Mouse (Mus musculus): ENCODE measurements around the gene Ncf1. TPM values are rescaled to one million over a fixed set of nuclear protein-coding genes. Genes with fewer than 3 reads are reported as not detected.

The Ncf1 gene
- total and polyA plus RNA-seq, 2 experiments from 2014 or later, result 2.1 to 9.1 TPM

DNA sequence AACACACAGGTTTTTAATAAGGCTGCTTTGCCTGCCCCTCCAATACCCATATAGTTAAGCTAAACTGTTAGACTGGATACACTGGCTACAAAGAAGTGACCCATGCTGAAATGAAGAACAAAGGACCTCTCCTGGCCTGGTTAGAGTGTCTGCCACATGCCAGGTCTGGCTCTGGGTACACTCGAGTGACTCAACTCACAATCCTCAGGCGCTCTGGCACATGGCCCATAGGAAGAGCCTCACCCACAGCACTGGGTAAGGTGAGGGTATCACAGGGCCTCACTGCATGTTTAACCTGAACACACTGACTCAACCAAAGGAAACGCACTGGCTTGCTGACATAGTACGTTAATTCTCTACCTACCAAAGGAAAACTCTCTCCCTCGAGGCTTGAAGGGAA lies 16.7 kb upstream of the Ncf1 start:
- peaks cover 94% of the 10 kb centered on the region for H3K36me3 ChIP-seq (ENCODE audit: insufficient read depth)
- no peak for ATAC-seq
- 83% methylated on average over 5 of the region's 5 CpGs for WGBS

GRCm38 (mm10) chr5:134244890-134245289 lies 15.5 kb upstream of the Ncf1 start:
- no peak overlapping the region for H3K4me3 ChIP-seq (ENCODE audit: low read depth, low read length)
- H3K36me3 ChIP-seq (ENCODE audit: insufficient read depth), result peaks cover 97% of the 10 kb centered on the region
- WGBS, result 97% methylated on average over 5 of the region's 5 CpGs
- DNase-seq (no peak), ATAC-seq (no peak)
- no peaks in the 10 kb centered on the region for H3K4me1 ChIP-seq (ENCODE audit: insufficient read depth)
- H3K27me3 ChIP-seq (ENCODE audit: insufficient read depth, low read length), result no peaks in the 10 kb centered on the region
- H3K9me3 ChIP-seq (ENCODE audit: low read length), result no peaks in the 10 kb centered on the region
- no peak overlapping the region for H3K4me2 ChIP-seq (ENCODE audit: low read depth)
- no peak overlapping the region for H3K9ac ChIP-seq
- no peak overlapping the region for H3K27ac ChIP-seq (ENCODE audit: low read depth, low read length)
- TF ChIP-seq CTCF (IDR thresholded peaks at IDR 0.05; ENCODE audit: low read depth), result no peak

More for the DNA sequence above, 16.7 kb upstream of the Ncf1 start:
- no peak for DNase-seq
- no peak overlapping the region for H3K4me3 ChIP-seq (ENCODE audit: low read depth, low read length)
- H3K4me2 ChIP-seq (ENCODE audit: low read depth), result no peak overlapping the region
- no peak overlapping the region for H3K27ac ChIP-seq (ENCODE audit: low read depth, low read length)
- no peak overlapping the region for H3K9ac ChIP-seq
- no peaks in the 10 kb centered on the region for H3K9me3 ChIP-seq (ENCODE audit: low read length)
- no peaks in the 10 kb centered on the region for H3K27me3 ChIP-seq (ENCODE audit: insufficient read depth, low read length)
- no peaks in the 10 kb centered on the region for H3K4me1 ChIP-seq (ENCODE audit: insufficient read depth)
- no peak for TF ChIP-seq CTCF (IDR thresholded peaks at IDR 0.05; ENCODE audit: low read depth)

DNA sequence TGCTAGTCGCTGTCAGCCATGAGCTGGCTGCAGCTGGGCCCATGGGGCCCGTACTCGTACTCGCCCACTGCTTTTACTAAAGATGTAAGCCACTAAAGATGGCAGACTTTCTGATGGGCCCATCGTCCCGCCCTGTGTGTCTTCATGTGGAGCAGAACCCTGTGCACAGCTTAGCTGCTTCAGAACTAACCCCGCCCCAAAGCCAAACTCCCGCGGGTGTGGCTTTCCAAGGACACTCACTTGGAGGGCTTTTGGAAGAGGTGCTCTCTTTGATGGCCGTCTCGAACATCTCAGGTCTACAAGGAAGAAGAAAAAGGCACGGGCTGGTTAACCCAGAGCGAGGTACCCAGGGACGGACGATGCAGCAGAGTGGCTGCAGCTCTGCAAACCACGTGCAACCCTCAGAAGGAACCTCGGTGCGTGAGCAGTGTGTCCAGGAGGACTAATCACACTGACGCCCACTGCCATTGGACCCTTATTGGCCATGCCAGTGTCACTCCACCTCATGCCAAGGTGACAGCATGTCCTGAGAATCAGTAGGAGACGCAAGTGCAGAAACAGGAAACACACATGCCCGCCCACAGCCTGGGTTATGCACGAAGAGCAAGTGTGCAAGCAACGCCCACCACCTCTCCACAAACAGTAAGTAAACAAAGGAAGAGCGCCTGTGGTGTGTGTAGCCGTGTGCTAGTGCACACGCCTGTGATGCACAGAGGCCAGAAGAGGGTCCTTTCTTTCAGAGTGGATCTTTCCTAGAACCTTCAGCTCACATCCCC lies 14.4 kb upstream of the Ncf1 start:
- 94% methylated on average over 26 of the region's 26 CpGs for WGBS
- Histone ChIP-seq H3K4me3 (ENCODE audit: low read depth, low read length) (no peak overlapping the region), H3K9me3 (ENCODE audit: low read length) (no peaks in the 10 kb centered on the region), H3K36me3 (ENCODE audit: insufficient read depth) (peaks cover 97% of the 10 kb centered on the region), H3K4me2 (ENCODE audit: low read depth) (no peak overlapping the region), H3K9ac (no peak overlapping the region), H3K27ac (ENCODE audit: low read depth, low read length) (no peak overlapping the region), H3K27me3 (ENCODE audit: insufficient read depth, low read length) (no peaks in the 10 kb centered on the region), H3K4me1 (ENCODE audit: insufficient read depth) (no peaks in the 10 kb centered on the region)
- no peak for DNase-seq
- no peak for ATAC-seq
- TF ChIP-seq CTCF (IDR thresholded peaks at IDR 0.05; ENCODE audit: low read depth), result no peak

DNA sequence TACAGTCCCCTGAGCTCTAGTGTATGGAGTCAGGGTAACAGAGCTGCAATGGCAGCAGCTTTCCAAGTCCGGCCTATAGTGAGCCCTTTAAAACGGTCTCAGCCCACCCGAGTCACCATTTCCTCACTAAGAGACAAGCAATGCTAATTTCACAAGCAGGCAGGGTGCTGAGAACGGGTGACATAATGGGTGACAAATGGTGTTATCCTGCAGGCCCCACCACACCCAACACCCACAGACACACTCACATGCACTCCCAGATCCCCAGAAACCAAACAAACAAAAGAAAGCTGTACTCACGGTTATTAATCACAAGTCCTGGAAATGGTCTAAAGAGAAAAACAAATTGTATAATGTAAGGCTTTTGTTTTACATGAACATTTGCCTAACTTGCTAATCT lies 12.4 kb upstream of the Ncf1 start:
- no peak for TF ChIP-seq CTCF (IDR thresholded peaks at IDR 0.05; ENCODE audit: low read depth)
- peaks cover 97% of the 10 kb centered on the region for H3K36me3 ChIP-seq (ENCODE audit: insufficient read depth)
- H3K9ac ChIP-seq, result no peak overlapping the region
- H3K4me2 ChIP-seq (ENCODE audit: low read depth), result no peak overlapping the region
- H3K4me3 ChIP-seq (ENCODE audit: low read depth, low read length), result no peak overlapping the region
- no peaks in the 10 kb centered on the region for H3K4me1 ChIP-seq (ENCODE audit: insufficient read depth)
- no peak overlapping the region for H3K27ac ChIP-seq (ENCODE audit: low read depth, low read length)
- DNase-seq, result no peak
- H3K9me3 ChIP-seq (ENCODE audit: low read length), result no peaks in the 10 kb centered on the region
- no peak for ATAC-seq
- no peaks in the 10 kb centered on the region for H3K27me3 ChIP-seq (ENCODE audit: insufficient read depth, low read length)
- WGBS, result 85% methylated on average over 5 of the region's 5 CpGs

DNA sequence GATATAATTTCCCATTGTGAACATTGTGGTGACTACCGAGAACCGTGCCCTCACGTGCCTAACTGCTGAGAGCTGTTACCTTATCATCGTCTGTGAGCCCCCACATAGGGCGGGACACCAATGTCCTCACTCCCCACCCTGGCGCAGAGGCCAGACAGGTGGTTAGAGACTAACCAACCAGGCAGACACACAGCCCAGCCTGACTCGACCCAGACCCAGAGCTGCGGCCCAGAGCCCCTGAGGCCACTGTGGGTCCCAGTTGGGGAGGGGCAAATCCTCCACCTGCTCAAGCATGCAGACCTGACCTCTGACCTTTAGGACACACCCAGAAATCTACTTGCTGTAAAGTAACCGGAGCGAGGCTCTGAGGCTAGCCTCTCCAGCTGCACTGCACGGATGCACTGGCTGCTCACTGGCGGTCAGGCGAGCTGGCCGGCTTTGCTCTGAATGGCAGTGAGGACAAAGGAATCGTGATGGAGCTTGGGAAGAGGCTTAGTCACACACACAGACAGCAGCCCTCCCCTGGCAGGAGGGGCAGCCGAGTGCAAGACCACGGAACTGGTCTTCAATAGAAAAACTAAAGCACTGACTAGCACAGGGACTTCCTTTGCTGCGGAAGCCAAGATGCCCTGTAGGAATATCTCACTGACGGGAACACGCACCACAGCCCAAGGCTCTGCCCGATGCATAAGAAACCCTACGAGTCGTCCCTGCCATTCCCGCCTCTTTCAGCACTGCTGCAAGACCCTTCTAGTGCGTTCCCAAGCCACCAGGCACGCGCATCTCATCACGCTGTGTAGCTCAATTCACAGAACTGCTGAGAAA lies 8.7 kb upstream of the Ncf1 start:
- DNase-seq (peak; percentile 41), ATAC-seq (peak; percentile 69)
- no peak for TF ChIP-seq CTCF (IDR thresholded peaks at IDR 0.05; ENCODE audit: low read depth)
- Histone ChIP-seq H3K9me3 (ENCODE audit: low read length) (no peaks in the 10 kb centered on the region), H3K4me1 (ENCODE audit: insufficient read depth) (0 out of 2 replicates have a peak, but pooled peaks cover 5% of the 10 kb centered on the region), H3K4me2 (ENCODE audit: low read depth) (no peak overlapping the region), H3K4me3 (ENCODE audit: low read depth, low read length) (no peak overlapping the region), H3K27ac (ENCODE audit: low read depth, low read length) (no peak overlapping the region), H3K36me3 (ENCODE audit: insufficient read depth) (peaks cover 74% of the 10 kb centered on the region), H3K9ac (no peak overlapping the region), H3K27me3 (ENCODE audit: insufficient read depth, low read length) (no peaks in the 10 kb centered on the region)
- 40% methylated on average over 28 of the region's 28 CpGs for WGBS

DNA sequence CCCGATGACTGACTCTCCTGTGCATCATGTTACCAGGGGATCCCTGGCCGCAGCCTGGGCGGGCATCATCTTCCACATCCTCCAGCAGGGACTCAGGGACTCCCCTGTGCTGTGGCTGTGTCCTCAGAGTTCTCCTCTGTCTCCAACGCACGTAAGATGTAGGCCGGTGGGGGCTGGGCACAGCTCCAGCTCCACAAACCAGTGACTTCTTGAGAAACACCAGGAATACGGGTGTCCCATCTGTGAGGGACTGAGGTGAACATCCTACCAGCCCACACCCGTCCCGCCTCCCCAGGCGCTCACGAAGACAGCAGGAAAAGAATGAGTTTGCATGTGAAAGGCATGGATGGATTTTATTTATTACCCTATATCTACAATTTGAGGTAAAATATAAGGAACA lies 8.1 kb upstream of the Ncf1 start:
- Histone ChIP-seq H3K9me3 (ENCODE audit: low read length) (no peaks in the 10 kb centered on the region), H3K36me3 (ENCODE audit: insufficient read depth) (peaks cover 69% of the 10 kb centered on the region), H3K4me2 (ENCODE audit: low read depth) (no peak overlapping the region), H3K4me3 (ENCODE audit: low read depth, low read length) (no peak overlapping the region), H3K4me1 (ENCODE audit: insufficient read depth) (0 out of 2 replicates have a peak, but pooled peaks cover 5% of the 10 kb centered on the region), H3K9ac (no peak overlapping the region), H3K27me3 (ENCODE audit: insufficient read depth, low read length) (no peaks in the 10 kb centered on the region), H3K27ac (ENCODE audit: low read depth, low read length) (no peak overlapping the region)
- 90% methylated on average over 11 of the region's 11 CpGs for WGBS
- ATAC-seq (no peak), DNase-seq (no peak)
- TF ChIP-seq CTCF (IDR thresholded peaks at IDR 0.05; ENCODE audit: low read depth), result no peak

DNA sequence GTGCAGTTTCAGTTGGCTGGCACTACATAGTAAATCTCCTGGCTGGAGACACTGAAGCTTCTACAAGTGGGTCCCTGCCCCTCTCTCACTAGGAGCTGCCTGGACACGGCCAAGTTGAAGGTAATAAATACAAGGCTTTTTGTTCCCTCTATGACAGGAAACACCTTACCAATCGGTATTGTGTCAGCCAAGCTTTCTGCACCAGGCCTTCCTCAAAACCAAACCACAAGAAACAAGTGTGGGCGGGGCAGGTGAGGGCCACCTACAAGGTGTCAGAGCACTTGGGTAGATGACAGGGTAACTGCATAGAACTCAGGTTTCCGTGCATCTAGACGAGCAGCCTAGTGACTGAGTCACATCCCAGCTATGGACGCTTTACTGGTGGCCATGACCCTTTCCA lies 7.4 kb upstream of the Ncf1 start:
- DNase-seq (no peak), ATAC-seq (no peak)
- Histone ChIP-seq H3K27me3 (ENCODE audit: insufficient read depth, low read length) (no peaks in the 10 kb centered on the region), H3K4me1 (ENCODE audit: insufficient read depth) (0 out of 2 replicates have a peak, but pooled peaks cover 5% of the 10 kb centered on the region), H3K36me3 (ENCODE audit: insufficient read depth) (peaks cover 62% of the 10 kb centered on the region), H3K4me2 (ENCODE audit: low read depth) (no peak overlapping the region), H3K4me3 (ENCODE audit: low read depth, low read length) (no peak overlapping the region), H3K27ac (ENCODE audit: low read depth, low read length) (no peak overlapping the region), H3K9me3 (ENCODE audit: low read length) (no peaks in the 10 kb centered on the region), H3K9ac (no peak overlapping the region)
- TF ChIP-seq CTCF (IDR thresholded peaks at IDR 0.05; ENCODE audit: low read depth), result no peak
- 92% methylated on average over 6 of the region's 6 CpGs for WGBS

Measured in forebrain, postnatal 0 days (tissue).